Mouse (Mus musculus) small intestine, adult 10 weeks (tissue): ENCODE results near the gene Art3. TPM values are rescaled to one million over a fixed set of nuclear protein-coding genes. Genes with fewer than 3 reads are reported as not detected.

Source experiments
- polyA plus RNA-seq: library from polyadenylated mRNA; stranded (reverse); fragments of 350-450 nt; fragmentation: Illumina TruSeq; extraction: RNeasy Lipid Tissue Mini Kit (QIAGEN cat#74804); gene quantifications from one replicate; pipeline ENCODE4 v1.2.3, GENCODE M21; 2014; ENCODE audit warnings: low replicate concordance

The Art3 gene
- polyA plus RNA-seq = 10.9 TPM

GRCm38 (mm10) chr5:92331635-92332338 lies at the start of gene Art3:
Gene Art3, plus strand, starts transcription at chr5:92331827.

GRCm38 (mm10) chr5:92309681-92310511 lies 21.7 kb upstream of the Art3 start, which contains the start of gene Sdad1:
Gene Sdad1, minus strand, starts transcription at chr5:92310479.

GRCm38 (mm10) chr5:92327929-92328328 lies 3.7 kb upstream of the Art3 start, which contains the start of gene Cxcl9:
Gene Cxcl9, minus strand, starts transcription at chr5:92328079.

GRCm38 (mm10) chr5:92348794-92349413 lies 17.3 kb downstream of the Art3 start, which contains the start of gene Cxcl10:
Gene Cxcl10, minus strand, starts transcription at chr5:92348889.

GRCm38 (mm10) chr5:92435025-92435584 lies 103.5 kb downstream of the Art3 start, which contains the start of gene Nup54:
Gene Nup54, minus strand, starts transcription at chr5:92435219.

Other genes with a start within 250 kb of the Art3 start
- 235 TPM for gene G3bp2, start 248.1 kb upstream of the Art3 start, polyA plus RNA-seq
- gene Uso1, start 193.9 kb upstream of the Art3 start, polyA plus RNA-seq = 236 TPM
- not detected for gene U90926, start 116.4 kb upstream of the Art3 start, polyA plus RNA-seq
- 1.4 TPM for gene Ppef2, start 75.5 kb upstream of the Art3 start, polyA plus RNA-seq
- 21.5 TPM for gene Naaa, start 53.7 kb upstream of the Art3 start, polyA plus RNA-seq
- gene Sdad1, start 21.3 kb upstream of the Art3 start, polyA plus RNA-seq = 18.6 TPM
- 16.9 TPM for gene Cxcl9, start 3.7 kb upstream of the Art3 start, polyA plus RNA-seq
- gene Cxcl10, start 17.1 kb downstream of the Art3 start, polyA plus RNA-seq = 10.5 TPM
- 52.1 TPM for gene Nup54, start 103.4 kb downstream of the Art3 start, polyA plus RNA-seq
- gene Scarb2, start 175.0 kb downstream of the Art3 start, polyA plus RNA-seq = 61.5 TPM
- not detected for gene Fam47e, start 223.2 kb downstream of the Art3 start, polyA plus RNA-seq